Mouse (Mus musculus) adrenal gland, postnatal 14 days (tissue): Measurements from ENCODE around the gene Trip10. TPM values are rescaled to one million over a fixed set of nuclear protein-coding genes. Genes with fewer than 3 reads are reported as not detected.
A peak's percentile ranks its signal among the peaks of the same experiment; 100 is the strongest.
"Not testable (repeated sequence)": the region's sequence is repeated elsewhere in the genome, so short reads cannot be mapped to it uniquely, and the experiment has no call there.

Experiments
- DNase-seq: peaks from one replicate; pipeline ENCODE4 v3.0.0; 2021; ENCODE audit warnings: mixed read lengths
- total RNA-seq: library from RNA; stranded (reverse); gene quantifications from 2 replicates; pipeline ENCODE4 v1.2.3, GENCODE M21; 2021

Gene Trip10
- total RNA-seq, 1 experiment from 2014 or later = 38.5 TPM

DNA sequence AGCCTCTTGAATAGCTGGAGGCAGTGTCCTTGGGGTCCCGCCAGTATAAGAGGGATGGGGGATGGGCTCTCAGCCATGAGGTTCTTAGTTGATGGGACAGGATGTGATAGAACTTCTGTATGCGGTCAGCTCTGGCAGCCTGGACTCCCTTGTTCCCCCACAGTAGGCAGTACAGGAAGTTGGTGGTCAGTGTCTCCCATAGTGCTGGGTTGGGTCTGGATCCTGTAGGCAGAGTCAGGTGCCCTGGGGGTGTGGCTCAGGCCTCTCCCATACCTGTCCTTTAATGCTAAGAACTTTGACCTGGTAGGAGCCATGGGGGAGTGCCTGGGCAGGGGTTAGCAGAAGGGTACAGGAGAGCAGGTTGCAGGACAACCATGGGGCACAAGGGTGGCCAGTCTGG, 14.9 kb downstream of the Trip10 start:
- no peak for DNase-seq

GRCm38 (mm10) chr17:57264972-57265945, 16.0 kb downstream of the Trip10 start:
- peak; percentile 94 for DNase-seq

GRCm38 (mm10) chr17:57267556-57268126, 18.4 kb downstream of the Trip10 start:
- DNase-seq = peak; percentile 37

DNA sequence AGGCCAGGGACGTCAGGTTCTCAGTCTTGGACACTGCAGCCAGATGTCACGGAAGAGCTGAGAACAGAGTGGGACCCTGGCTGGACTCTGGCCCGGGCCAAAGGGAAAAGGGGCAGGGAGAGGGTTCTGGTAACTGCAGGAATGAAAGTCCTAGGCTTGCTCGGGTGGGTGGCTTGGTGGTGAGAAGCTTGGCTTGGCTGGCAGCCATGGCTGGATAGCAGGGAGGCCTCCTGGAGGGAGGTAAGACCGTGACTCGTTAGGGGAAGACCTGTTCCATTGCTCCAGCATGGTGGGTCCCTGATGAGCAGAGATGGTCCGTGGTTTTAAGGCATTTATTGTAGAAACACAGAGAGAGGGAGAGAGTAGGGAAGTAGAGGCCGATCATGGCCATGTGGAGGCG, 22.0 kb downstream of the Trip10 start:
- DNase-seq = no peak

GRCm38 (mm10) chr17:57273846-57274245, 24.6 kb downstream of the Trip10 start:
- DNase-seq = no peak

- DNase-seq = no peak
These were observed 25.4 kb downstream of the Trip10 start for GRCm38 (mm10) chr17:57274686-57275085.

GRCm38 (mm10) chr17:57275111-57275996, 26.1 kb downstream of the Trip10 start:
- DNase-seq = peak; percentile 95

DNA sequence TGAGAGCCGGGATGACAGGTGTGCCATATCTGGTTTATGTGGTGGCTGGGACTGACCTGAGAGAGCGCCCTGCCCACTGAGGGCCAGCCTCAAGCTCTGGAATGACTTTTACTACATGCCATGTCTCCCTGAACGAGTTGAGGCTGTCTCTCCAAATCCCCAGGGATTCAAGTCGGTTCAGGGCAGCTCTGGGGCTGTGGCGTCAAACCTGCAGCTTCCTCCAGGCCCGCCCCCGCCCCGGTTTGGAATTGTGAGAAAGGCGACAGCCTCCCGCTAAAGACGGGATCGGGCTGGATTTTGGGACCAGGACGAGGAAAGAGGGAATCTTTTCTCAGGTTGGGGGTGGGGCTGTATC, 26.7 kb downstream of the Trip10 start:
- DNase-seq = peak; percentile 35

GRCm38 (mm10) chr17:57276634-57277121, 27.4 kb downstream of the Trip10 start:
- DNase-seq = peak; percentile 84

DNA sequence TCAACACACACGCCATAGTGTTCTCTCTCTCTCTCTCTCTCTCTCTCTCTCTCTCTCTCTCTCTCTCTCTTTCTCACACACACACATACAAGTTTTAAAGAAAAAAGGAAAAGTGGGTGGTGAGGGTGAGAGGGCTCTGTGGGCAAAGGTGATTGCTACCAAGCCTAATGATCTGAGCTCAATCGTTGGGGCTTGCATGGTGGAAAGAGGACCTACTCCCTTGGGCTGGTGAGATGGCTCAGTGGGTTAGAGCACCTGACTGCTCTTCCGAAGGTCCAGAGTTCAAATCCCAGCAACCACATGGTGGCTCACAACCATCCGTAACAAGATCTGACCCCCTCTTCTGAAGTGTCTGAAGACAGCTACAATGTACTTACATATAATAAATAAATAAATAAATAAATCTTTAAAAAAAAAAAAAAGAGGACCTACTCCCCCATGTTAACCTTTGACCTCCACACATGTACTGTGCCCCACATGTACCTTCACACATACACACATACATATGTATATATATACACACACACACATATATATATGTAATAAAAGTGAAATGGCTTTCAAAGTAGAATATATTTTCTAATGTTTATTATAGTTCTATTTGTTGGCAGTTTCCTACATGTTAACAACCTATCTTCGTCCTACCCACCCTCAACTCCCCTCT, 28.5 kb downstream of the Trip10 start:
- not testable (repeated sequence) for DNase-seq

GRCm38 (mm10) chr17:57278537-57278936, 29.3 kb downstream of the Trip10 start:
- no peak for DNase-seq

GRCm38 (mm10) chr17:57278943-57279590, 29.8 kb downstream of the Trip10 start, which contains the start of gene Vav1:
Gene Vav1 (plus strand): TSS chr17:57279100.
- DNase-seq = peak; percentile 55

DNA sequence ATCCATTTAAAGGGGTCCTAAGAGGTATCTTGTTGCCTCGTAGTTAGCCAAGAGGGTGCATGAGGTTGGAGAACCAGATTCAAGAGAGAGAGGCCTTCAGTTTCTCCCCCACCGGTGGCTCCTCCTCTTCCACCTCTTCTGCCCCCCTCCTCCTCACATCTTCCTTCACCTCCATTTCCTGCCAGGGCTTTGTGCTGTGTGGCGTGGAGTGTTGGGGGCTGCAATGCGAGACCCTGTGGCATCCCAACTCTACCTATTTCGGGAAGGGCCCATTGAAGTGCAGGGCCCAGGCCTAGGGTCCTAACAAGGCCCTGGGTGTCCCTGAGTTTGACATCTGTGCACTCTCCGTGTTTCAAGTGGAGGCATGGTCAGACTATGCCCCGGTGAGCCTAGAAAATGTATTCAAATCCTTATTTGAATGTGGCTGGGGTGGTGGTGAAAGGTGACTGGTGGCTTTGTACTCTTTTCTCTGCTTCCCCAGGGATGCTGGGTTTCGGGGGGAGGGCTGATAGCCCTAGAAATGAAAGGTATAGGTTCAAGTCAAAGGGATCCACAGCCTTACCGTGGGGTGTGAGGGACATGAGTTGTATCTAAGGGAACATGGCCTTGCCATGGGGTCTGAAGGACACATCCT, 30.5 kb downstream of the Trip10 start:
- no peak for DNase-seq

GRCm38 (mm10) chr17:57280411-57280810, 31.2 kb downstream of the Trip10 start:
- peak; percentile 57 for DNase-seq

GRCm38 (mm10) chr17:57283906-57284305, 34.7 kb downstream of the Trip10 start:
- DNase-seq = no peak

DNA sequence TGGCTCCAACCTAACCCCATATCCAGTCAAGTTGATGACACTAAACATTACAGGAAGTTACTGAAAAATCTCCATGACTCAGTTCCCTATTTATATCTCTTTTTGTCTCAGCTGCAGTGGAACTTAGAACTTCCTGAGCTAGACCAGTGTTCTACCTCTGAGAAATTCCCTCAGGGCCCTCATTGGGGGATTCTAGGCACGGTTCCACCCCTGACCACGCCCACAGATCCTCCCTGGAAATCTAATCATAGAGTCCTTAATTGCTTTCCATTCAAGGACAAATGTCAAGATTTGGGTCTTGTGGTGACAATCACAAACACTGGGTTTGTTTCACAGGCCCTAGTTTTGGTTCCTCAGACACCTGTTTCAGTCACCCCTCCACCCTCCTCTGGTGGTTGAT, 35.8 kb downstream of the Trip10 start:
- DNase-seq = no peak

DNA sequence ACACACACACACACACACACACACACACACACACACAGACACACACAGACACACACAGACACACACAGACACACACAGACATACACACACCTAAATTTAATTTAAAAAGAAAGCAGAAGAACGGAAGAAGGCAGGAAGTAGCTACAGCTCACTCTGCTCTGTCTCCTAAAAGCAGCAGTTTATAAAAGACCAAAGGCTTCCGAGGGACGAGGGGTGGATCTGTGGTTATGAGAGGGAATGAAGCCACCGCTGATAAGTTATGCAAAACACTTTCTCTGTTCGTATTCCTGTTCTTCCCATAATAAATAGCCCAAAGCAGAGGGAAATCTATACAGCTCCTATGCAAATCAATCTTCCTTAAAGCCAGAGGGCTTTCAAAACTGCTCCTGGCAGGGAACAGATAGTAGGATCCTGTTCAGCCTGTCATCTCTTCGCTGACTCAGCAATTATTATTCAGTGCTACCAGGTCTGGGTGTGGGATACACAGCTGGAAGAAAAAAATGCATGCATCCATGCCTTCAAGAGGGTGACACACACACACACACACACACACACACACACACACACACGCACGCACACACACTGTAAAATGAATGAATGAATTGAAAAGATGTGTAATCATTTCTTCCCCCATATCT, 37.6 kb downstream of the Trip10 start:
- DNase-seq = no peak

- DNase-seq = no peak
These were observed 40.0 kb downstream of the Trip10 start for GRCm38 (mm10) chr17:57289252-57289651.

DNA sequence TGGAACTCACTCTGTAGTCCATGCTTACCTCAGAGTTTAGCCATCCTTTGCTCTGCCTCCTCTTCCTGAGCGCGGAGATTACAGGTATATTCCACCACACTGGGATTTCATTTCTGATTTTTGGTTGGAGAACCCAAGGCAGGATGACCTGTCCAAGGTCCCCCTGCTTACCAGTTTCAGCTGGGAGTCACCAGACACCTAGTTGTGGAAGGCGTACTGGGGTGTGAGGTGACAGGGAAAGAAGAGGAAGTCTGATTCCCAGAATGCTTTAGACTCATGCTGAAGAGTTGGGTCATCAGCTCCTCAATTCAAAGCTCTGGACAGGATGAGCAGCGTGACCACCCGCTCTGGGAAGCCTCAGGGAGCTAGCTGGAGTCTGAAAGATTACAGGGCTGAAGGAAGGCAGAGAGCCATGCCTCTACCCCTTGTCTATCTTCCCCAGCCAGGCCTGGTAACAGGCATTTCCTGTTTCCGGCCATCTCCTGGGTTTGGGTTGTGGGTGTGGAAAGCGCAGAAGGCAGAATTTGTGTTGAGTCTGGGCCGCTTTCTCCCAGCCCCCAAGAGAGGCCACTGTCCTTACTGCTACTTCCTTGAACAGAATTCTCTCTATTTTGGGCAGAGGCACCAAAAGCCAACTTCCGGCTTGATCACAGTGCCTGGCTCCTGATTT, 40.9 kb downstream of the Trip10 start:
- DNase-seq = no peak

- DNase-seq = no peak
These were observed 41.4 kb downstream of the Trip10 start for GRCm38 (mm10) chr17:57290671-57291055.
